Mouse (Mus musculus) thymus, postnatal 10 days (tissue): ENCODE measurements around the gene Hist2h2be.
"Not testable (repeated sequence)": the region's sequence is repeated elsewhere in the genome, so short reads cannot be mapped to it uniquely, and the experiment has no call there.

Source experiments
- DNase-seq, 2 experiments: peaks; one replicate each; pipeline ENCODE4 v3.0.0; 2021; ENCODE audit warnings: low spot score in 2 of 2

Gene Hist2h2be

GRCm38 (mm10) chr3:96220765-96221639, at the start of gene Hist2h2be, which contains the start of gene Hist2h2ac:
Hist2h2be (plus strand) TSS chr3:96221119.
Hist2h2ac (minus strand) TSS chr3:96220880.
- peak; percentile 91 for DNase-seq

- DNase-seq, result no peak
Observed at GRCm38 (mm10) chr3:96171583-96172196, 49.2 kb upstream of the Hist2h2be start.

DNA sequence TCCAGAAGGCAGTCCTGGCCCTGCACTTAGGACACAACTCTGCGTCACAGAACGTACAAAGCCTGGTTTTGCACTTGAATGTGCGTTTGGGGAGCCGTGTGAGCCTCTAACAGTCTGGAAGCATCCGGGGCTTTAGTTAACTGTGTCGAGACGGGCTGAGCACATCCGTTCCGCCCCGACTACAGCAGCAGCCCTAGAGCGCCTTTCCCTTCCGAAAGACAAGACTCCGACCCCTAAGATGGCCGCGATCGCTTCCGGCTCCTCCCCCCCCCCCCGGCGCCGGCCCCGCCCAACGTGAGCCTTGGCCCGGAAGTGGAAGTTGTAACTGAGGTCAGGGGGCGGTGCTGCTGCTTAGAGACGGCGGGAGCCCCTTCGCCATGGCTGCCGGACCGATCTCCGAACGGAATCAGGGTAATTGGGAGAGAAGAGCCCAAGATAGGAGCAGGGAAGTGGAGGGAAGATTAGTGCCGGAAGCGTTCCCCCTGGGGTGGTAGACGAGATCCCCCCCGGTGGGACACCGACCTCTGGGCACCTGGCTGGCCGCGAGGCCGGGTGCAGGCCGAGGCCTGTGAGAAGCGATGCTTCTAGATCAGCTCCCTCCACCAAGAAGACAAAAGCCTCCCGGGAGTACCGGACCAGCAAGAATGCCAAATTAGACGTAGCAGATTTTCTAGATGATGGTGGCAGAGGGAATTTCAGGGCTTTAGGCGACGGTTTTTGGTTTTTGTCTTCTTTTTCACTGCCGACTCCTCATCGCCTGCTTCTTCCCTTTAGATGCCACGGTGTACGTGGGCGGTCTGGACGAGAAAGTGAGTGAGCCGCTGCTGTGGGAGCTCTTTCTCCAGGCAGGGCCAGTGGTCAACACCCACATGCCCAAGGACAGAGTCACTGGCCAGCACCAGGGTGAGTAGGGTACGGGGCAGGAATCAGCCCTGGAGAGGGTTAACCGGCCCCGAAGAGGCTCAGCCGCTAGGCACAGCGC, 48.4 kb upstream of the Hist2h2be start, which contains the start of gene Sf3b4:
Gene Sf3b4, plus strand, starts transcription at position 136 of the 982 bp plus-strand sequence.
- peak; percentile 84 to 85 for DNase-seq

DNA sequence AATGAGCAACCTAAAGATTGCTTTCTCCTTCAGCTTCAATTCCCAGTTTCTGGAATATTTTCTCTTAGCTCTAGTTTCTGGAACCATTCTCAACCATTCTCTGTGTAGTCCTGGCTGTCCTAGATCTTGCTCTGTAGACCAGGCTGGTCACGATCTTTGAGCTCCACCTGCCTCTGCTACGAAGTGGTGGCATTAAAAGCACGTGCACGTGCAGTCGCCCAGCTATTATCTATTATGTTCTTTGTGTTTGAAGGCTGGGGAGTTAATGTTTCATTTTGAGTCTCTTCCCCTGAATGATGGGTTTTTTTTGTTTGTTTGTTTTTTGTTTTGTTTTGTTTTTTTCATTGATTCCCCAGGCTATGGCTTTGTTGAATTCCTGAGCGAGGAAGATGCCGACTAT, 47.7 kb upstream of the Hist2h2be start:
- no peak for DNase-seq

DNA sequence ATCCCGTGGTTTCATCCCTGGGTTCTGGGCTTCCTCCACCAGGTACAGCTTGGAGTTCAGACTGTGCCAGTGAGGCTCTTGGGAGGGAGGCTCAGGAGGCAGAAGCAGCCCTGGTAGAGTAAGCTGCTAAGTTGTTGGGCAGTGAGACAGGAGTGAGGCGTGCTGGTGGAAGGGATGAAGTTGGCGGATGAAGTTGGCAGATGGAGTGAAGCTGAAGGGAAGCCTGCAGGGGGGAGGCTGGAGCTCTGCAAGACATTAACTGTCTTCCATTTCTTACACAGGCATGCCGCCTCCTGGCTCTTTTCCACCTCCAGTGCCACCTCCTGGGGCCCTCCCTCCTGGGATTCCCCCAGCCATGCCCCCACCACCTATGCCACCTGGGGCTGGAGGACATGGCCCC, 46.9 kb upstream of the Hist2h2be start:
- DNase-seq, result not testable (repeated sequence)

DNA sequence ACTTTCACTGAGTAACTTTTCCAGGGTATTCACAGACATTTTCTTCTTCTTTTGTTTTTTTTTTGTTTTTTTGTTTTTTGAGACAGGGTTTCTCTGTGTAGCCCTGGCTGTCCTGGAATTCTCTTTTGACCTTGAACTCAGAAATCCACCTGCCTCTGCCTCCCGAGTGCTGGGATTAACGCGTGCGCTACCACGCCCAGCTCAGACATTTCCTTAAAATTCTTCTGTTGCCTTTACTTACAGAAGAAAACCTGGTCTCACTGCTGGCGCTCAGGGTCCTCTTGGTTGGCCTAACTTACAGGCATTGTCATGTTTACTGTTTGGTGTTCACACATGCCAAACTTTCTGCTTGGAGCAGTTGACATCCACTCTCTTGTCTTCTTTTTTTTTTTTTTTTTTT, 45.7 kb upstream of the Hist2h2be start:
- DNase-seq, result no peak

GRCm38 (mm10) chr3:96178427-96178826, 42.5 kb upstream of the Hist2h2be start:
- DNase-seq, result no peak

DNA sequence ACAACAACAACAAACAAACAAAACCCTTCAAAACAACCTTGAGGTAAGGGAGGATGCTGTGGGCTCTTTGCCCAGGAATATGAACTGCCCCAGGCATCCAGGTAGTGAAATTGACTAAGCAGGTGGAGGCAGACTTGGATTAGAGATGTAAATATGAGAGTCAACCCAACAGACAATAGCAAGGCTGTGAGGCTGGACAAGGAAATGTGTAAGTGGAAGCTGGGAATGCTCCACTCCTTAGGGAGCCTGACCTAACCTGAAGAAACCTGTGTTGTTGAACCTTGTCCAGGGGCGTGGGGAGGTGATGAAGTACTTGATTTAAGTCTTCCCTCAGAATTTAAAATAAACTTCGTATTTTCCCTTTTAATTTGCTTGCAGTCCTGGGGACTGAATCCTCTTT, 42.0 kb upstream of the Hist2h2be start:
- no peak for DNase-seq

DNA sequence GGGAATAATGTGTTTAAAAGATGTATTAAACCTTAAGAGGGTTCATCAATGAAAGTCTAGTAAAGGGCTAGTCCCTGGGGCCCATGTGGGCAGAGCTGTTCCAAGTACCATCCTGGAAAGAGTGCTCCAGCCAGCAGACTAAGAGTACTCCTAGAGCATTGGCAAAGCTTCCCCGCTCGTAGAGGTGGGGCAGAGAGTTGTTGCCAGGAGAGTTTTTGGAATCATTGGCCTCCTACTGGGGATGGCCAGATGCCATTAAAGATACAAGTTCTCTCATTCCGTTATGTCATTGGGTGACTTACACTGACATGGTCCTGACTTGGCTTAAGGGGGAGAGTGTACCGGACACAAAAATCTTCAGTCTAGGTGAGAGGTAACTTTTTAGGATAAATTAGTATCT, 41.4 kb upstream of the Hist2h2be start:
- no peak for DNase-seq

DNA sequence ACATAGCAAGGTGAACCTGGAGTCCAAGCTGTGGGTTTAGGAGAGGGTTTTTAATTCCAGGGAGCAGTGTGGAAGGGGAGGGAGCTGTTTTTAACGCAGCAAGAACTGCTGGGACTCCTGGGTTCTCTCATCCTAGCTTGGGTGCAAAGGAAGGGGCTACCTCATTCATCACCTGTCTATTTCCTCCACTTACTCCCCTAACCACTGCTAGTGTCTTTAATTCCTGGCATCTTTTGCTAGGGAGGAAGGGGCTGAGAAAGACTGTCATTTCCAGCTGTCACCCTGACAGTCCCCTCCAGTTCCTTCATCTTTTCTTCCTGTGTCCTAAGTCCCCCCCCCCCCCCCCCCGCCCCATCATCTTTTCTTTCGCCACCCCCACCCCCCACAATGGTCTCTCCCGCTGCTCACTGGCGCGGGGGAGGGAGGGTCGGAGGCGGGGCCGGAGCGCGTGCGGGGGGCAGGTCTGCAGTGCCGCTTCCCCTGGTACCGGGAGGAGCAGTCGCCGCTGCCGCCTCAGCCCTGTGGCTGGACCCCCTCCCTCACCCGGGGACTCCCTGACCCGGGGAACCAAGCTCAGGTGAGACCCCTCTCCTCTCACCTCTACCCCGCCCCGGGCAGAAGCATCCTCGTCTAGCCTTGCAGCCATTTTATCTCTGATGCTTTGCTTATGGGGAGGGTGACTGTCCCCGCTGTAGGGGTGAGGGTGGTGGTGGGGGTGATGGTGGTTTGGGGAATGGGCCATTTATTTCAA, 40.0 kb upstream of the Hist2h2be start, which contains the start of gene Sv2a:
Gene Sv2a, plus strand, starts transcription at position 425 of the 751 bp plus-strand sequence.
- DNase-seq, result peak; percentile 36 to 45

GRCm38 (mm10) chr3:96181510-96182381, 39.2 kb upstream of the Hist2h2be start:
- DNase-seq, result no peak

DNA sequence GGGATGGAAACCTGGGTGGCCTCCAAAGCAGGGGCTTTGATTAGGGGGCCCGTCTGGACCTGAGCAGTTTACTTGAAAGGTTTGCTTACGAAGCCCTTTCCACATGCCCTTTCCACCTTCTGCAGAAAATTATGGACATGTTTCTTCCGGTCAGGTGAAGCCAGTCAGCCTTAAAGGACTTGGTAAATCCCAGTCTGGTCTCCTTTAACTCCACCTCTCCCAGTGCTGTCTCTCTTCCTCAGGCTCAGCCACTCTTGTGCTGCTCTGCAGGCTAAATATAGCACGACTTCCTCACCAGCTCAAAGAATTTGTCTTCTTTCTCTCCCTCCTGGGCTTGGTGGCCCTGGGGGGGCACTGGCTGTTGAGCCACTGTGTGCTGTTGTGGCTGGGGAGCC, 38.5 kb upstream of the Hist2h2be start:
- no peak for DNase-seq

GRCm38 (mm10) chr3:96192977-96193376, 27.9 kb upstream of the Hist2h2be start:
- no peak for DNase-seq

DNA sequence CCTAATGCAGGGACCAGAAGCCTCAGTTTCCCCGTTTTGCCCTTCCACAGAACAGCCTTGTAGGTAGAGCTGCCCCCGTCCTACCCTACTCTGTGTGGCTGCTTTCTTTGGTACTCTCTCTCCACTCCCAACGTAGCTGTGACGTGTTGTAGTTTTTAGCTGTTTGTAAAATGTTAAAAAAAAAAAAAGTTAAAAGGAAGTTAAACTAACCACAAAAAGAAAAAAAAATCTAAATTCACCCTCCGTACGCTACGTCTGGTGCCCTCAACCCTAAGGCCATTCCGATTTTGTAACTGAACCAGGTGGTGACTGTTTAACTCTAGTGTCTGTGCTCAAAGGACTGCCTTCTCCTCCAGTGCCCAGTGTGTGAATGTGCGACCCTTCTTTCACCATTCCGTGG, 26.0 kb upstream of the Hist2h2be start:
- DNase-seq, result no peak

DNA sequence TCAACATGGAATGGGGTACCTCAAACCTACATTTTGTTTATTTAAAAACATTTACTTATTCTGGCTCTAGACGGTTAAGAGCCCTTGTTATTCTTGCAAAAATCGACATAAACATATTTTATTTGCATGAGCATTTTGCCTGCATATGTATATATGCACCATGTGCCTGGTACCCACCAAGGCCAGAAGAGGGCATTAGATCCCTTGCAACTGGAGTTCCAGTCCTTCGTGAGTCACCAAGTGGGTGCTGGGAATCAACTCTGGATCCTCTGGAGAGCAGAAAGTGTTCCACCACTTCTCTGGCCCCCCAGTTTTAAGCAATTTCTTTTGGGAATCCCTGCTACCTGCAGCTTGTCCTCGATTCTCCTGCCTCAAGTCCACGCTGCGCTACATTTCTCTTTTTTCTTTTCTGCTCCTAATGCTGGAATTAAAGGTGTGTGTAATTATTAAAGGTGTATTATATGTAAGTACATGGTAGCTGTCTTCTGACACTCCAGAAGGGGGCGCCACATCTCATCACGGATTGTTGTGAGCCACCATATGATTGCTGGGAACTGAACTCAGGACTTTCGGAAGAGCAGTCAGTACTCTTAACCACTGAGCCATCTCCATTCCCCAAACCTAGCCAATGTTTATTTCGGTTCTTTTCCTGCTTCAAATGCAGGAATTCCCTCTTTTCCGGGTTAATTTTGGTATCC, 25.2 kb upstream of the Hist2h2be start:
- DNase-seq, result peak in 1 of 2 experiments; percentile 26

- peak in 1 of 2 experiments; percentile 24 for DNase-seq
Observed at GRCm38 (mm10) chr3:96196437-96197128, 24.3 kb upstream of the Hist2h2be start.

DNA sequence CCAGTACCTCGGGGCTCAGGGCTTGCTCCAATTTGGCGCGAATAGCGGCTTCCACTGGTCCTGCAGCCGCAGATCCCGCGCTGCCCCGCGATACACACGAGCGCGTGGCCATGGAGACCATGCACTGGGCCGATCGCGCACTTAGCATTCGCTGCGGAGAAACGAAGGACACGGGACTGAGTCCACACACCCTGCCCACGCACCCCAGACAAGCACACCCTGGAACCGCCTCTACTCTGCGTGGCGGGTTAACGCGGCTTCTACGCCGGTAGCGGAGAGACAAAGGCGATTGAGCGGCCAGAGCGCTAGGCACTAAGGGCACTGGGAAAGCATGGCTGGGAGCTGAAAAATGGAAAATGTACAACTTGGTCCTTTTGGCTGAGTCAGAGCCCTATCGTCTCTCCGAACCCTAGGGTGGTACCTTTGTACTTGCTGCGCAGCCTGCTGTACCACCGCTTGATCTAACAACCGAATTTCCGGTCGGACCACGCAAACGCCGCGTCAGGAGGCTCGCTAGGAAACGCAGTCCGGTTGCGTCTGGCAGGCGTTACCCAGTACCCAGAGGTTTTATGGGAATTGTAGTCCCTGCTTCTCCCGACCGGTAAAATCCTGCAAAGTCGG, 23.7 kb upstream of the Hist2h2be start:
- peak; percentile 75 to 79 for DNase-seq

DNA sequence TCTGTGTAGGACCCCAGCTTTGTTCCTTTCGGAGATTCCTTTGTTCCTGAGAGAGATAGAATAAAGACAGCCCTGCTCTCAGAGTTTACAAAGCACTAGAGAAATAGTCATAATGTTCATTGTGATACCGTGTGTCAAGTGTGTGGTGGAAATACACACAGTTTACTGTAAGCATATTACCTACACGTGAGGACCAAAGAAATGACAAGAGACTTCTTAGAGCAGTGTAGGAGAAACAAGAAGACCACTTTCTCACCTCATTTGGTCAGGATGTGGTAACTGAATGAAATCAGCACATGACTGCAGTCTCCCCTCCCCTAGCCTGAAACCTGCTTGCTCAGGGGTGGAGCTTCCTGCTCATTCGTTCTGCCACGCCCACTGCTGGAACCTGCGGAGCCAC, 22.7 kb upstream of the Hist2h2be start:
- peak; percentile 41 to 50 for DNase-seq
